Mouse (Mus musculus): ENCODE data around the gene Amotl1. TPM values are rescaled to one million over a fixed set of nuclear protein-coding genes. Genes with fewer than 3 reads are reported as not detected.

Amotl1 gene
- 4.8 and 5.3 TPM in 2 replicates for polyA plus RNA-seq (2015; fragmentation: Nextera tagmentation; extraction: Ambion mirVana)

DNA sequence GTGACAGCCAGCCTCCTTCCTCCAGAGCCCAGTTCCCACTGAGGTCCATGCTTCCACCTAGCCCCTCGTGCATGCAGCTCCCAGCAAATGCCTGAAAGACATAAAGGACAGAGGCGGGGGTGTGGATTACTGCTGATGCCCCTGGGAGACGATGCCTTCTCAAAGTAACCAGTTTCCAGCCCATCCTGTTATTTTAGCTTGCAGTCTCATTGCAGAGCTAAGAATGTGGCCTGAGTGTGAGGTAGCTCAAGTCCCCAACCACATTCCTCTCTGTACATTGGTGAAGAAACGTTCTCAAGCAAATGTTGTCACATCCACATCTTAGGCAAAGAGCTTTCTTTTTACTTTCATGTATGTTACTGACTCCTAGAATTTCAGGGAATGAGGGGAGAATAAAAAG, at the start of gene Amotl1:
Gene Amotl1, minus strand, starts transcription at position 101 of the 400 bp plus-strand sequence.

DNA sequence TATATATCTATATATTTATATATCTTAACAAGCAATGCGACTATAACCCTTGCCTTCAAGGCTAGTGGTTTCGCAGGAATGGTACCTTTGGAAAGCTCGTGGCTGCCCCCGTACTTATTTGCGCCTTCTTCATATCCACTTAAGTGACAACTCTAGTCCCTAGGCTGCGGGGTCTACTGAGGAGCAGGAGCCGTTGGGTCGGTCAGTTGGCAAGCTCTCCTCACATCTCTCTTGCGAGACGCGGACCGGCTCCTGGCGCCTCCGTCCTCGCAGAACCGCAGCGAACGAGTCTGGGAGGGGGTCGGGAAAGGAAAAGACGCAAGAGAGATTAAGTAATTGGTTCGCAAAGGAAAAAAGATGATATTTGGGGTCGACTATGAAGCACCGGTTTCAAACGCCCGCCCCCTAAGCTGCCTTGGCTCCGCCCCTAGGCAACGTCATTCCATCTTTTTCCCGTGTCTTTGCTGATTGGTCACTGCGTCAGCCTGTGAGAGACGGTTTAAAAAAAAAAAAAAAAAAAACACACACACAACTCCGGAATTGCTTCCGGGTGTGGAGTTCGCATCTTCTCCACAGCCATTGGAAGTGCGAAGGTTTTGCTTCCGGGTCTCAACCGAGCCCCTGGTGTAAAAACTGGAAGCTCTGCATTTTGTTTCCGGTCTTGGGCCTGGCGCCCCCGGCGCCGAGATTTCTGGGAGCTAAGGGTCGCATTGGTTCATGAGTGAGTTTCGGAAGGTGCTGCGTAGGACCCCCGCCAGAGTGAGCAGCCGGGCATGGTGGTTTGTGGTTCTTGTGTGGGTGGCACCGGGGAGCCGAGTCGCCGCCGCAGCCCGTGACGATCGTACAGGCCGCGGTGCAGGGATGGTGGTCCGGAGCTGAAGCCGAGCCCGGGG, 144.6 kb downstream of the Amotl1 start, which contains the start of the genes Kdm4d and Cwc15:
Gene Kdm4d, minus strand, starts transcription at position 460 of the 893 bp plus-strand sequence.
Gene Cwc15, plus strand, starts transcription at position 595 of the 893 bp plus-strand sequence.

Other genes starting within 250 kb of the Amotl1 start
- 1.2 and 1.6 TPM in 2 replicates for gene Kdm4d, start 144.6 kb downstream of the Amotl1 start, polyA plus RNA-seq (2015; fragmentation: Nextera tagmentation; extraction: Ambion mirVana)
- gene Cwc15, start 144.4 kb downstream of the Amotl1 start, polyA plus RNA-seq (2015; fragmentation: Nextera tagmentation; extraction: Ambion mirVana), result 137 and 142 TPM in 2 replicates
- 0.39 and 0.50 TPM in 2 replicates for gene Piwil4, start 95.7 kb upstream of the Amotl1 start, polyA plus RNA-seq (2015; fragmentation: Nextera tagmentation; extraction: Ambion mirVana)
- gene Fut4, start 107.3 kb upstream of the Amotl1 start, polyA plus RNA-seq (2015; fragmentation: Nextera tagmentation; extraction: Ambion mirVana), result 1.4 and 1.6 TPM in 2 replicates
- 1.7 and 2.4 TPM in 2 replicates for gene 1700012B09Rik, start 126.0 kb upstream of the Amotl1 start, polyA plus RNA-seq (2015; fragmentation: Nextera tagmentation; extraction: Ambion mirVana)
- gene Mre11a, start 139.6 kb upstream of the Amotl1 start, polyA plus RNA-seq (2015; fragmentation: Nextera tagmentation; extraction: Ambion mirVana), result 6.8 and 8.0 TPM in 2 replicates
- gene Ankrd49, start 139.8 kb upstream of the Amotl1 start, polyA plus RNA-seq (2015; fragmentation: Nextera tagmentation; extraction: Ambion mirVana), result 22.5 and 23.1 TPM in 2 replicates
- gene Gpr83, start 215.2 kb upstream of the Amotl1 start, polyA plus RNA-seq (2015; fragmentation: Nextera tagmentation; extraction: Ambion mirVana), result 2.3 and 2.9 TPM in 2 replicates